Mouse (Mus musculus): ENCODE results near the gene Bcl7a. TPM values are rescaled to one million over a fixed set of nuclear protein-coding genes. Genes with fewer than 3 reads are reported as not detected.

Bcl7a gene
- polyA plus RNA-seq, 2 experiments: 20.1 to 28.3 TPM

DNA sequence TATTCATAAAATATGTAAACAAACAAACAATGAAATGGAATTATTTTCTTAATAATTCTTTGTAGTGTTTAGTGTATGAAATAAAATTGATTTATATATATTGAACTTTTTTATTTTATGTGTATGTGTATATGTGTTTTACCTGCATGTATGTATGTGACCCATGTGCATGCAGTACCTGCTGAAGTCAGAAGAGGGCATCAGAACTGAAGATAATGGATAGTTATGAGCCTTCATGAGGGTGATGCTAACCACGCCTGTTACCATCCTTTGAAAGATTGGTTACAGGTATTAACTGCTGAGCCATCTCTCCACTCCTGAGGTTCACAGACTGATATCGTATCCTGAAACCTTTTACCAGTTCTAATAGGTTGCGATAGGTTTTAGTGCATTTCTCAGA, 23.5 kb upstream of the Bcl7a start:
- TF ChIP-seq POLR2A (IDR thresholded peaks at IDR 0.05; ENCODE audit: borderline replicate concordance, extremely low read depth, insufficient read depth, insufficient read length): no peak
- ATAC-seq (ENCODE audit: low FRiP score, low read depth) (no peak), DNase-seq (ENCODE audit: low spot score) (no peak)
- Histone ChIP-seq H3K4me1 (ENCODE audit: control insufficient read depth, insufficient read depth, low read length) (peaks cover 6% of the 10 kb centered on the region), H3K9ac (ENCODE audit: low read depth, low read length, severe bottlenecking) (no peak overlapping the region), H3K27me3 (ENCODE audit: control insufficient read depth, insufficient read depth, low read length) (no peaks in the 10 kb centered on the region), H3K27ac (replicated peaks; ENCODE audit: low read depth, low read length) (no peak overlapping the region), H3K9me3 (ENCODE audit: control insufficient read depth, low read length) (no peaks in the 10 kb centered on the region), H3K4me2 (replicated peaks; ENCODE audit: low read depth, low read length, severe bottlenecking) (no peak overlapping the region), H3K4me3 (replicated peaks; ENCODE audit: low read length) (no peak overlapping the region), H3K36me3 (ENCODE audit: control insufficient read depth, insufficient read depth, low read length) (no peaks in the 10 kb centered on the region)
- 95% methylated on average over 3 of the region's 3 CpGs for WGBS

DNA sequence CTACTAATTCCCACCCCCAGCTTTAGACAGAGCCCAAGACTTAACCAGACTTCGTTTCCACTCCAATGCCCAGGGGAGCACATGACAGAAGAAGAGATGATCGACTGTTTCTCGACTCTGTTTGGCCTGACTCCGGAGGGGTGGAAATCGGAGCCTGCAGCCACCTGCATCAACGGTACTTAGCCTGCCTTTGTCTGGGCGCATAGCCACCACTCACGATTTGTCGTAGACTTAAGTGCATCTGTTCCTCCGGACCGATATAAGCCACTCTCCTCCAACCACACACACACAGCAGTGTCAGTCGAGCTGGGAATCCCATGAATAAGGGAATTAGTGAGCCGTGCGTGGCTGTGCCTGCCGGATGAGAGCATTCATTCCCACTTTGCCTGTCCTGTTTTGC, 19.4 kb upstream of the Bcl7a start:
- Histone ChIP-seq H3K27me3 (ENCODE audit: control insufficient read depth, insufficient read depth, low read length) (no peaks in the 10 kb centered on the region), H3K4me2 (replicated peaks; ENCODE audit: low read depth, low read length, severe bottlenecking) (no peak overlapping the region), H3K27ac (replicated peaks; ENCODE audit: low read depth, low read length) (no peak overlapping the region), H3K9me3 (ENCODE audit: control insufficient read depth, low read length) (no peaks in the 10 kb centered on the region), H3K4me3 (replicated peaks; ENCODE audit: low read length) (no peak overlapping the region), H3K9ac (ENCODE audit: low read depth, low read length, severe bottlenecking) (no peak overlapping the region), H3K36me3 (ENCODE audit: control insufficient read depth, insufficient read depth, low read length) (no peaks in the 10 kb centered on the region), H3K4me1 (ENCODE audit: control insufficient read depth, insufficient read depth, low read length) (0 out of 2 replicates have a peak, but pooled peaks cover 9% of the 10 kb centered on the region)
- 41% methylated on average over 15 of the region's 15 CpGs for WGBS
- ATAC-seq (ENCODE audit: low FRiP score, low read depth) (peak; percentile 53), DNase-seq (ENCODE audit: low spot score) (peak; percentile 64)
- TF ChIP-seq POLR2A (IDR thresholded peaks at IDR 0.05; ENCODE audit: borderline replicate concordance, extremely low read depth, insufficient read depth, insufficient read length): no peak

DNA sequence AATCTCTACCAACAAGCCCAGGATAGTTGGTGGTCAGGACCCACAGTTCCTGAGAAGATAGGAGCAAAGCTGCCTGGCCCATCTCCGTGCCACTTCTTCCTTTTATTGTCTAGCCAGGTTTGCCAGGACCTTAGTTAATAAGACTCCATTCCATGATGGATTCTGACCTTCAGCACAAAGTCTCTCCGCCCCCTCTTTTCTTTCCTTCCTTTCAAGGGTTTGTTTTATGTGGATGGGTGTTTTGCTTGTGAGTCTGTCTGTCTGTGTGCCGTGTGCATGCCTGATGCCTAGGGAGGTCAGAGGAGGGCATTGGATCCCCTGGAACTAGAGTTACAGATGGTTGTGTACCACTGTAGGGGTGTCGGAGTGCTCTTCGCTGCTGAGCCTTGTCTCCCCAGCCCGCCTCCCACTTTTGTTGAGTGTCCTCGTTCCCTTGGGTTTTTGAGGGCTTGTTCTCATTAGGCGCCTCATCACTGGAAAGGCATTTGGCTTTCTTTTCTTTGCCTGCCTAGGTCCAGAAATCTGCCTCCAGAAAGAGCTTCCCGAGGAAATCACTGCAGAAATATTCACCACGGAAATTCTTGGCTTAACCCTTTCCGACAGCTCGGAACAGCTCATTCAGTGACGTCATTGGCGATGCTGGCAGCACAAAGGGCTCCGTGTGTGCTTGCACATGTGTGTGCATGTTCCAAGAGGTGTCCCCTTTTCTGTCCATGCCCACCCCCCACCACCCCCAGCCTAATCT, 17.5 kb upstream of the Bcl7a start:
- Histone ChIP-seq H3K27me3 (ENCODE audit: control insufficient read depth, insufficient read depth, low read length) (no peaks in the 10 kb centered on the region), H3K4me2 (replicated peaks; ENCODE audit: low read depth, low read length, severe bottlenecking) (no peak overlapping the region), H3K9ac (ENCODE audit: low read depth, low read length, severe bottlenecking) (no peak overlapping the region), H3K4me1 (ENCODE audit: control insufficient read depth, insufficient read depth, low read length) (0 out of 2 replicates have a peak, but pooled peaks cover 9% of the 10 kb centered on the region), H3K27ac (replicated peaks; ENCODE audit: low read depth, low read length) (peak overlapping the region; percentile 65), H3K4me3 (replicated peaks; ENCODE audit: low read length) (no peak overlapping the region), H3K9me3 (ENCODE audit: control insufficient read depth, low read length) (no peaks in the 10 kb centered on the region), H3K36me3 (ENCODE audit: control insufficient read depth, insufficient read depth, low read length) (no peaks in the 10 kb centered on the region)
- ATAC-seq (ENCODE audit: low FRiP score, low read depth) (0 out of 2 replicates have a peak, but pooled peaks have one; percentile 17), DNase-seq (ENCODE audit: low spot score) (peak; percentile 69)
- 60% methylated on average over 15 of the region's 15 CpGs for WGBS
- no peak for TF ChIP-seq POLR2A (IDR thresholded peaks at IDR 0.05; ENCODE audit: borderline replicate concordance, extremely low read depth, insufficient read depth, insufficient read length)

DNA sequence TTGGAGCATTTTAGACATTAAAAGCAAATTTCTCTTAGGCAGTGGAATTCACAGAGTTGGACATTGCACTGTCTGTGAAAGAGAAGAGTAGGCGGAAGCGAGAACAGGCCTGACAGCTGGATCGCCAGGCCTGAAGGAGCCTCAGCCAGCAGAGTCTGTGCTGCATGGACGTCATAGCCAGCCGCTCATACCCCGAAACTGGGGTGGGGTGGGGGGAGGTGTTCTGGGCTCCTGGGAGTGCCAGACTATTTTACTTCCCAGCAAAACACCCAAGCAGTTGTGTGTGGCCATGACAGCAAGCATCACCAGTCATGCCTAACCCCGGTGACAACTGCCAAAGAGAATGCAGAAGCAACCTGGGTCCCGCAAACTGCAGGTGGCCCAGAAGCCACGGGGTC, 16.9 kb upstream of the Bcl7a start:
- 77% methylated on average over 9 of the region's 9 CpGs for WGBS
- Histone ChIP-seq H3K4me1 (ENCODE audit: control insufficient read depth, insufficient read depth, low read length) (0 out of 2 replicates have a peak, but pooled peaks cover 9% of the 10 kb centered on the region), H3K27me3 (ENCODE audit: control insufficient read depth, insufficient read depth, low read length) (no peaks in the 10 kb centered on the region), H3K4me2 (replicated peaks; ENCODE audit: low read depth, low read length, severe bottlenecking) (no peak overlapping the region), H3K27ac (replicated peaks; ENCODE audit: low read depth, low read length) (peak overlapping the region; percentile 65), H3K9me3 (ENCODE audit: control insufficient read depth, low read length) (no peaks in the 10 kb centered on the region), H3K4me3 (replicated peaks; ENCODE audit: low read length) (no peak overlapping the region), H3K9ac (ENCODE audit: low read depth, low read length, severe bottlenecking) (no peak overlapping the region), H3K36me3 (ENCODE audit: control insufficient read depth, insufficient read depth, low read length) (no peaks in the 10 kb centered on the region)
- ATAC-seq (ENCODE audit: low FRiP score, low read depth) (peak; percentile 56; the same call in 1 of the 2 replicates), DNase-seq (ENCODE audit: low spot score) (no peak)
- TF ChIP-seq POLR2A (IDR thresholded peaks at IDR 0.05; ENCODE audit: borderline replicate concordance, extremely low read depth, insufficient read depth, insufficient read length): no peak

DNA sequence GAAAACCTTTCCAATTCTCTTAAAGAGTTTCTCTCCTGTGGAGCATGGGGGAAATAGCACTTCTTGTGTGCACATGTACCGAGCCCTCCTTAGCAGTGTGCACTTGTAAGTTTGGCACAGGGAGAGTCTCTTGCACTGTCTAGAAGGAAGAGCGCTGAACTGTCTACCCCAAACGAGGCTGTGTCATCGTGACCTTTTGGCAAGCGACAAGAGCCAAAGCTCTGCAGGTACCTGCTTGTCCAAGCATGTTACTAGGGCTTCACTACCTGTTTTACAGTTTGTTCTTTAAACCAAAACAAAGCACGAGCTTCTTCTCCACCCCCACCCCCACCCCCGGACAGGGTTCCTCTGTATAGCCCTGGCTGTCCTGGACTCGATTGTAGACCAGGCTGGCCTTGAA, 15.9 kb upstream of the Bcl7a start:
- 0 out of 2 replicates have a peak, but pooled peaks cover 9% of the 10 kb centered on the region for H3K4me1 ChIP-seq (ENCODE audit: control insufficient read depth, insufficient read depth, low read length)
- no peak for TF ChIP-seq POLR2A (IDR thresholded peaks at IDR 0.05; ENCODE audit: borderline replicate concordance, extremely low read depth, insufficient read depth, insufficient read length)
- H3K4me2 ChIP-seq (replicated peaks; ENCODE audit: low read depth, low read length, severe bottlenecking): no peak overlapping the region
- no peak overlapping the region for H3K9ac ChIP-seq (ENCODE audit: low read depth, low read length, severe bottlenecking)
- H3K9me3 ChIP-seq (ENCODE audit: control insufficient read depth, low read length): no peaks in the 10 kb centered on the region
- DNase-seq (ENCODE audit: low spot score) (no peak), ATAC-seq (ENCODE audit: low FRiP score, low read depth) (no peak)
- no peak overlapping the region for H3K4me3 ChIP-seq (replicated peaks; ENCODE audit: low read length)
- no peaks in the 10 kb centered on the region for H3K36me3 ChIP-seq (ENCODE audit: control insufficient read depth, insufficient read depth, low read length)
- H3K27me3 ChIP-seq (ENCODE audit: control insufficient read depth, insufficient read depth, low read length): no peaks in the 10 kb centered on the region
- H3K27ac ChIP-seq (replicated peaks; ENCODE audit: low read depth, low read length): no peak overlapping the region
- 74% methylated on average over 8 of the region's 8 CpGs for WGBS

Measured in limb, embryonic 14.5 days (tissue).